Comparison of ENCODE assay signal across 8 mouse cellular contexts in genomic region chr2:102134510-102135262, GRCm38 (mm10). TPM values are rescaled to one million over a fixed set of nuclear protein-coding genes. Genes with fewer than 3 reads are reported as not detected.
DNase-seq lines count a peak whose midpoint lies in the region; ATAC-seq and TF ChIP-seq lines count a peak whose summit lies in the region.

No protein-coding gene starts in this region.

- H3K9ac ChIP-seq in hindbrain, embryonic 12.5 days, result no peak overlapping the region
- no peak overlapping the region for H3K9ac ChIP-seq in hindbrain, embryonic 11.5 days (ENCODE audit: low read depth, low read length)
- H3K9ac ChIP-seq in liver, postnatal 0 days (replicated peaks), result no peak overlapping the region

- H3K36me3 ChIP-seq in hindbrain, embryonic 12.5 days, result no peaks in the 10 kb centered on the region
- H3K36me3 ChIP-seq in hindbrain, embryonic 11.5 days (ENCODE audit: control insufficient read depth, insufficient read depth, low read length), result no peaks in the 10 kb centered on the region
- no peaks in the 10 kb centered on the region for H3K36me3 ChIP-seq in liver, postnatal 0 days (replicated peaks; ENCODE audit: insufficient read depth, low read length)

- H3K4me2 ChIP-seq in hindbrain, embryonic 12.5 days (replicated peaks), result no peak overlapping the region
- H3K4me2 ChIP-seq in hindbrain, embryonic 11.5 days (replicated peaks; ENCODE audit: low read depth, low read length), result no peak overlapping the region
- no peak overlapping the region for H3K4me2 ChIP-seq in liver, postnatal 0 days (ENCODE audit: low read depth, low read length)

- WGBS in hindbrain, embryonic 12.5 days, result 70% methylated on average over 9 of the region's 9 CpGs
- WGBS in hindbrain, embryonic 11.5 days, result 90% methylated on average over 9 of the region's 9 CpGs
- WGBS in liver, postnatal 0 days (ENCODE audit: insufficient replicate concordance), result 76% methylated on average over 9 of the region's 9 CpGs

- DNase-seq in hindbrain, embryonic 11.5 days (ENCODE audit: low spot score), result no peak
- peak; percentile 96 for DNase-seq in cerebellum, postnatal 10 days
- DNase-seq in layer of hippocampus, adult 8-10 months (ENCODE audit: low spot score in 2 of 2), result peak; percentile 77 to 89
- peak; percentile 87 to 89 for DNase-seq in right cerebral cortex, adult 2 months (ENCODE audit: low spot score in 2 of 2)
- DNase-seq in liver, postnatal 0 days, result no peak
- no peak for DNase-seq in heart, adult 8-10 months (ENCODE audit: low spot score)

- peak overlapping the region; percentile 40 for H3K27ac ChIP-seq in hindbrain, embryonic 12.5 days
- H3K27ac ChIP-seq in hindbrain, embryonic 11.5 days (ENCODE audit: low read depth, low read length), result no peak overlapping the region
- H3K27ac ChIP-seq in liver, postnatal 0 days (ENCODE audit: low read depth), result no peak overlapping the region

- no peak overlapping the region for H3K4me3 ChIP-seq in hindbrain, embryonic 12.5 days
- no peak overlapping the region for H3K4me3 ChIP-seq in hindbrain, embryonic 11.5 days (ENCODE audit: low read depth, low read length)
- no peak overlapping the region for H3K4me3 ChIP-seq in liver, postnatal 0 days (ENCODE audit: low read depth, low read length)

- ATAC-seq in hindbrain, embryonic 12.5 days (ENCODE audit: low FRiP score), result peak; percentile 57
- ATAC-seq in hindbrain, embryonic 11.5 days (ENCODE audit: low FRiP score), result no peak
- no peak for ATAC-seq in CD4-positive, CD25-positive, alpha-beta regulatory T cell, adult 4 months
- ATAC-seq in liver, postnatal 0 days, result no peak

- no peak for TF ChIP-seq EP300 in liver, postnatal 0 days (IDR thresholded peaks at IDR 0.05; ENCODE audit: low read depth)

- H3K27me3 ChIP-seq in hindbrain, embryonic 12.5 days, result no peaks in the 10 kb centered on the region
- H3K27me3 ChIP-seq in hindbrain, embryonic 11.5 days (ENCODE audit: control insufficient read depth, insufficient read depth, low read length), result no peaks in the 10 kb centered on the region
- H3K27me3 ChIP-seq in liver, postnatal 0 days (ENCODE audit: insufficient read depth, low read length), result no peaks in the 10 kb centered on the region

- TF ChIP-seq CTCF in liver, postnatal 0 days (IDR thresholded peaks at IDR 0.05; ENCODE audit: low read depth), result no peak

- H3K4me1 ChIP-seq in hindbrain, embryonic 12.5 days, result peaks cover 55% of the 10 kb centered on the region
- H3K4me1 ChIP-seq in hindbrain, embryonic 11.5 days (replicated peaks; ENCODE audit: control insufficient read depth, insufficient read depth, low read length), result 0 out of 2 replicates have a peak, but pooled peaks cover 2% of the 10 kb centered on the region
- peaks cover 28% of the 10 kb centered on the region for H3K4me1 ChIP-seq in liver, postnatal 0 days (ENCODE audit: insufficient read depth)

- no peaks in the 10 kb centered on the region for H3K9me3 ChIP-seq in hindbrain, embryonic 12.5 days (replicated peaks)
- no peaks in the 10 kb centered on the region for H3K9me3 ChIP-seq in hindbrain, embryonic 11.5 days (ENCODE audit: control insufficient read depth, low read length)
- H3K9me3 ChIP-seq in liver, postnatal 0 days (ENCODE audit: low read length), result no peaks in the 10 kb centered on the region

RNA-seq across cellular contexts. Expression of gene Ldlrad3, which starts 51.5 kb away (rescaled TPM):
- 54.9 and 58.4 TPM in 2 replicates for polyA plus RNA-seq in hindbrain, embryonic 12.5 days (2016; fragmentation: Nextera tagmentation; extraction: Ambion mirVana)
- polyA plus RNA-seq in hindbrain, embryonic 11.5 days (2014; fragmentation: Nextera tagmentation; extraction: Ambion mirVana), result 48.7 and 50.9 TPM in 2 replicates
- 10 to 100 TPM in 3 of 4 experiments, 1 to 10 TPM in 1; 10.0 to 13.2 (median 11.3) TPM for total RNA-seq in layer of hippocampus, adult 8-10 months (2022)
- polyA plus RNA-seq in CD4-positive, CD25-positive, alpha-beta regulatory T cell, adult 4 months (2017; shearing (Covaris generic)), result under 1 TPM; 0.29 to 0.31 TPM
- polyA plus RNA-seq in liver, postnatal 0 days (2015; fragmentation: Nextera tagmentation; extraction: Ambion mirVana), result 3.8 and 4.6 TPM in 2 replicates
- total RNA-seq in heart, adult 8-10 months (2022), result 1 to 10 TPM; 3.1 to 3.7 (median 3.4) TPM

Comparison
In these comparisons a context has a peak if more than half of its experiments do, and no peak if none do; other contexts are left out.
1. DNase-seq: peak in cerebellum, postnatal 10 days (2 of 2), layer of hippocampus, adult 8-10 months (2 of 2) and right cerebral cortex, adult 2 months (2 of 2); none in hindbrain, embryonic 11.5 days (single experiment), liver, postnatal 0 days (single experiment) and heart, adult 8-10 months (single experiment).